Mouse (Mus musculus) forebrain, postnatal 0 days (tissue): ENCODE measurements around the gene Gsto2. TPM values are rescaled to one million over a fixed set of nuclear protein-coding genes. Genes with fewer than 3 reads are reported as not detected.

Experiments used
- ATAC-seq: fragments of 200-750 bp; cut with Nextera tagmentation; 2 replicates; pipeline ENCODE4 v1.8.0; 2017; ENCODE audit warnings: mild to moderate bottlenecking, moderate library complexity
- DNase-seq: peaks from one replicate; pipeline ENCODE4 v3.0.0-alpha.2; 2015
- H3K27ac ChIP-seq: fragments of 300-500 bp; sonication (generic); 2 replicates; pipeline ENCODE4 v1.5.1; 2014; ENCODE audit warnings: low read depth, mild to moderate bottlenecking, antibody characterized with exemption, low read length, moderate library complexity, mixed read lengths
- H3K27me3 ChIP-seq: fragments of 300-500 bp; sonication (generic); 2 replicates; pipeline ENCODE4 v1.6.1; 2014; ENCODE audit warnings: mild to moderate bottlenecking, low read length, mixed read lengths; ENCODE audit not compliant: insufficient read depth
- H3K36me3 ChIP-seq: fragments of 300-500 bp; sonication (generic); 2 replicates; pipeline ENCODE4 v1.6.1; 2014; ENCODE audit warnings: mild to moderate bottlenecking, moderate library complexity; ENCODE audit not compliant: insufficient read depth
- H3K4me1 ChIP-seq: fragments of 300-500 bp; sonication (generic); 2 replicates; pipeline ENCODE4 v1.6.1; 2014; ENCODE audit warnings: antibody characterized with exemption; ENCODE audit not compliant: insufficient read depth
- H3K4me2 ChIP-seq: fragments of 300-500 bp; sonication (generic); 2 replicates; pipeline ENCODE4 v1.6.1; 2014; ENCODE audit warnings: low read depth, mild to moderate bottlenecking, moderate library complexity
- H3K4me3 ChIP-seq: fragments of 300-500 bp; sonication (generic); 2 replicates; pipeline ENCODE4 v1.5.1; 2014; ENCODE audit warnings: low read depth, low read length, mixed read lengths
- H3K9ac ChIP-seq: fragments of 300-500 bp; sonication (generic); 2 replicates; pipeline ENCODE4 v1.6.1; 2014; ENCODE audit warnings: mild to moderate bottlenecking
- H3K9me3 ChIP-seq: fragments of 300-500 bp; sonication (generic); 2 replicates; pipeline ENCODE4 v1.6.1; 2016; ENCODE audit warnings: low read length
- CTCF ChIP-seq: sonication (generic); IDR thresholded peaks from 2 replicates; pipeline ENCODE4 v1.5.1; 2016; ENCODE audit warnings: antibody characterized with exemption, control low read depth, low read depth
- WGBS: fragments of 180-500 bp; shearing (Covaris S2); extraction: QIAGEN DNeasy Blood & Tissue Kit; methylation state at CpG from one replicate; pipeline ENCODE4 v1.1.7; 2014; 5-methylcytosine and 5-hydroxymethylcytosine counted together
- polyA plus RNA-seq: library from polyadenylated mRNA; unstranded; fragments of >200 nt; fragmentation: Nextera tagmentation; extraction: Ambion mirVana; gene quantifications from 2 replicates; pipeline ENCODE4 v1.2.1, GENCODE M21; 2015
- total RNA-seq: library from RNA; depleted of rRNA; stranded (reverse); fragments of >200 nt; gene quantifications from 2 replicates; pipeline ENCODE4 v1.2.3, GENCODE M21; 2014

Gsto2 gene
- total and polyA plus RNA-seq, 2 experiments from 2014 or later: 0.88 to 0.95 TPM

DNA sequence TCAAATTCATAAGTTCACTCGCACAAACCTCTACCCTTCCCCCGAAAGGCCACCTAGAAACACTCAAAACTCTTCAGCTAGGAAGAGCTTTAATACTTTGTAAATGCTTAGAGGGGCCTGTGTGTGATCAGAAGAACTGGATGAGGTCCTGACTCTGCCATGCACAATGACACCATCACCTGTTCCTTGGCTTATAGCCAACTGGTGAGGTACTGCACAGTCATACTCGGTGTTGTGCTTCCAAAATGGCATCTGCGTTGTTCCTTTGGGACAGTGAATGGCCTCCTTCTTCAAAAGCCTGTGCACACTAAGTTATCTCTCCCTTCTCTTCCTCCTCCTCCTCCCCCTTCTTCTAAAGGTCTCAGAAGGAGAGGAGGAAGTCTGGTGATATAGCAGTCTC lies 45.4 kb downstream of the Gsto2 start:
- peaks cover 8% of the 10 kb centered on the region; the same call in 1 of the 2 replicates for H3K4me1 ChIP-seq
- no peak overlapping the region for H3K4me2 ChIP-seq
- TF ChIP-seq CTCF: no peak
- no peaks in the 10 kb centered on the region for H3K27me3 ChIP-seq
- no peak overlapping the region for H3K4me3 ChIP-seq
- H3K27ac ChIP-seq: no peak overlapping the region
- 86% methylated on average over 4 of the region's 4 CpGs for WGBS
- DNase-seq (no peak), ATAC-seq (no peak)
- no peaks in the 10 kb centered on the region for H3K36me3 ChIP-seq
- no peaks in the 10 kb centered on the region for H3K9me3 ChIP-seq
- H3K9ac ChIP-seq: no peak overlapping the region

DNA sequence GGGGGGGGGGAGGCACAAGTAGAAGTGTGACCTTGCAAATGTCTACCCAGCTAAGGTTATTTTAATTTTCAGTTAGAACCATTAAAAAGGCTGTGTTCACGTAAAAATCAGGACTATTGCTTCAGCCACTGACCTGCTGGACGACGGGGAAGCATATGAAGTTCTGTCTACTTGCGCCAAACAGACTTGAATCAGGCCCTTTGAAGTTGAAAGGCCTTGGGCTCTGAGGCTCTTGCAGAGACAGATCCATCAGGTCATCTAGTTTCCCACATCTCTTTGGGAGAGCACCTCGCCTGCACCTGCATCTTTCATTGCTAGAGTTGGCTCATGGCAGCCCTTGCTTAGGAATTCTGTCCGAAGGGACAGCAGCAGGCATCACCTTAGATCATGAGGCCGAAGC lies 48.0 kb downstream of the Gsto2 start:
- Histone ChIP-seq H3K27me3 (no peaks in the 10 kb centered on the region), H3K4me2 (no peak overlapping the region), H3K27ac (no peak overlapping the region), H3K9me3 (no peaks in the 10 kb centered on the region), H3K4me1 (peaks cover 20% of the 10 kb centered on the region), H3K9ac (no peak overlapping the region), H3K4me3 (no peak overlapping the region), H3K36me3 (no peaks in the 10 kb centered on the region)
- no peak for TF ChIP-seq CTCF
- no peak for DNase-seq
- no peak for ATAC-seq
- 92% methylated on average over 7 of the region's 7 CpGs for WGBS

DNA sequence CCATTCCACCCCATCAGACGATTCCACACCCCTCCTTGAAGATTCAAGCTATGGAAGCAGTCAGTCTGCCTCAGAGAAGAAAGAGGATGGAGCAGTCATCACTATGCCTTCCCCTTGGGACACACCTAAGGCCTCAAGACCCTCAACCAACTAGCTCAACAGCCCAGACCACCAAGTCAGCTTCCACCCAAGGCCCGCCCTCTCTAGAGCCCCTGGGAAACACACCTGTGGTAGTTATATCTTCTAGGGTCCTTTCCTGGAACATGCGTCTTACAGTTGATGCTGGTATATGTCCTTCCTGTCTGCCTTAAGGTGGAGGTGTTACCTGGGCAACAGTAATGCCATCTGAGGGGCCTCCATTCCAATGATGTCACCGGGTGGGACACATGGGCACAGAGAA lies 48.9 kb downstream of the Gsto2 start:
- Histone ChIP-seq H3K9me3 (no peaks in the 10 kb centered on the region), H3K27me3 (no peaks in the 10 kb centered on the region), H3K27ac (no peak overlapping the region), H3K9ac (no peak overlapping the region), H3K36me3 (no peaks in the 10 kb centered on the region), H3K4me3 (no peak overlapping the region), H3K4me1 (peaks cover 16% of the 10 kb centered on the region; the same call in 1 of the 2 replicates), H3K4me2 (no peak overlapping the region)
- DNase-seq (no peak), ATAC-seq (no peak)
- no peak for TF ChIP-seq CTCF
- 94% methylated on average over 4 of the region's 4 CpGs for WGBS

DNA sequence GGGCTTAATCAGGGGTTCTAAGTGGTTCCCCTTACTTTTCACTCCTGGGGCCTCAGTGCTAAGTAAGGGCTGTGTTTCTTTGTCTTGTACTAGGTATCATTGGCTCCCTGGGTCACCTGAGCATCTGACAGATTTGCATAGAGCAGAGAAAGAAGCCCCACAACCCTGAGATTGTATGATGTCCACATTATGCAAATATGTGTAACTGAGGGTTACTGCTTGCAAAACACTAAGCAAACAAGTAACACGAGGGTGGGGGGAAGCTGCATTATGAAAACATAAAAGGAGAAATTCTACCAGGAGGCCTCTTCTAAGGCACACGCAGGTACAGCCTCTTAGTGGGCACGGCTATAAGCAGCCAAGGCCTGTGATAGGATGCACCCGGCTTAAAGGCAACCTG lies 49.9 kb downstream of the Gsto2 start:
- no peak for DNase-seq
- Histone ChIP-seq H3K27me3 (no peaks in the 10 kb centered on the region), H3K27ac (no peak overlapping the region), H3K4me3 (no peak overlapping the region), H3K9ac (no peak overlapping the region), H3K4me1 (peaks cover 15% of the 10 kb centered on the region; the same call in 1 of the 2 replicates), H3K9me3 (no peaks in the 10 kb centered on the region), H3K36me3 (no peaks in the 10 kb centered on the region), H3K4me2 (no peak overlapping the region)
- no peak for TF ChIP-seq CTCF
- WGBS: 72% methylated on average over 4 of the region's 4 CpGs
- ATAC-seq: no peak

DNA sequence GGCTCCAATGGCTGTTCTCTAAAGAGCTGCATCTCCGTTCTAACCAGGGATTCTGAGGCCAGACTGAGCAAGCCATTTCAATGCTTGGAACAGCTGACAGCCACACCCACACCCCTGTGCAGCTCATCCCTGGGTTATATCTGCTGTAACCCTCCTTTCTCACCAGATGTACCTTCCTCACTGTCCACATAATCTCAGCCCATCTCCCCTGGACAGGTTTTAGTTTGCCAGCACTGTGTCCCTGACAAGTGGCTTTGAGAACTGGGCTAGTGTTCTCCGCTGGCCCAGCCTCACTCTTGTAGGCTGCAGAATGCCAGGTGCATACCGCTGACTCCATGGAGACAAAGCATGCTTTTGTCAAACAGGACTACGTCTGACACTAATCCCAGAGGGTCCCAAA lies 52.1 kb downstream of the Gsto2 start:
- Histone ChIP-seq H3K9ac (no peak overlapping the region), H3K27ac (no peak overlapping the region), H3K4me3 (no peak overlapping the region), H3K4me1 (peaks cover 13% of the 10 kb centered on the region; the same call in 1 of the 2 replicates), H3K36me3 (no peaks in the 10 kb centered on the region), H3K9me3 (no peaks in the 10 kb centered on the region), H3K27me3 (no peaks in the 10 kb centered on the region), H3K4me2 (peak overlapping the region; percentile 96; the same call in 1 of the 2 replicates)
- DNase-seq (no peak), ATAC-seq (no peak)
- TF ChIP-seq CTCF: no peak
- 18% methylated on average over 4 of the region's 4 CpGs for WGBS

DNA sequence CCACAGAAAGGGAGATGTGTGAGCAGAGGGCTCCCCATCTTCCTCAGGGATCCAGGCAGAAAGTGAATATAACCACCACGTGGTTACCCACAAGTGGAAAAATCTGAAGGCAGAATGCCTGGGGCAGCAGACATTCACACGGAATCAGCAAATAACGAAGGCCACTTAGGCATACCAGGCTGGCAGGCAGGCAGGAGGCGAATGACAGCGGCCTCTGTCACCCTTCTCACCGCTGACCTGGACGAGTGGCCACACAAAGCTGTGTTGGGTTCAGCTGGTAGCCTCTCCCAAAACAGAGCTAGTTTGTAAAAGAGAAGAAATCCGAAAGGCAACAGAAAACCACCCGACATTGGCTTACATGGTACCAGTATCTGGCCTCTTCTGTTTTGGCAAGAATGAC lies 52.7 kb downstream of the Gsto2 start:
- 11% methylated on average over 9 of the region's 9 CpGs for WGBS
- Histone ChIP-seq H3K9ac (peak overlapping the region; percentile 62; the same call in 1 of the 2 replicates), H3K9me3 (no peaks in the 10 kb centered on the region), H3K4me3 (peak overlapping the region; percentile 82), H3K4me1 (peaks cover 13% of the 10 kb centered on the region; the same call in 1 of the 2 replicates), H3K36me3 (no peaks in the 10 kb centered on the region), H3K27ac (no peak overlapping the region), H3K27me3 (no peaks in the 10 kb centered on the region), H3K4me2 (peak overlapping the region; percentile 96)
- DNase-seq: no peak
- ATAC-seq: no peak
- TF ChIP-seq CTCF: no peak

DNA sequence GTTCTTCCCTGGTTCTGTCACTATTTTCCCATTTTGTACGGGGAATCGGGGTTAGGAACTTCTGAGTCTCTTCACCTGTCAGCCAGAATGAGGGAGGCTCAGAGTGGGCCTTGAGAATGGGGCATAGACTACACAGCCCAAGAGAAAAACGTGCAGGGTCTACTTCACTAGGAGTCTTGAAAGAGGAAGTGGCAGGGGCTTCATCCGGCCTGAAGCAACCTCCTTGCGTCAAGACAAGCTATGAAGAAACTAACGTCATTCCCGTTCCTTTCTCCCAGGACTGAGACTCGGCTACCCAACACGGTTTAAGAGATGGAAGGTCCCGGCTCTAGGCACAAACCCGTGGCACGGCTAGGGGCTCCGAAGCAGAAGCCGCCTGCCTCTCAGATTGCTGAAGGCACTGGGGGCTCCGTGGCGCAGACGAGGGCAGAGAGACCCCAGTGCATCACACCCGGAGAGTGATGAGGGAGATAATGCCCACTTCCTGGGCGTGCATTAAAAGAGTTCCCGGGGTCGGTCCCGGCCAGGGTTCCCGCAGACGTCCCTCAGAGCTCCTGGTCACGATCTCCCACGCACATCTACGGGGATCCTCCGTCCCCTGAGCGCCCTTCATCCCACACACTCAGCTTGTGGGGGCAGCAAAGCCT lies 53.2 kb downstream of the Gsto2 start:
- H3K27me3 ChIP-seq: no peaks in the 10 kb centered on the region

More for the DNA sequence above, 53.2 kb downstream of the Gsto2 start:
- ATAC-seq: peak; percentile 44
- no peaks in the 10 kb centered on the region for H3K9me3 ChIP-seq
- TF ChIP-seq CTCF: no peak
- peak overlapping the region; percentile 62 for H3K9ac ChIP-seq
- peak overlapping the region; percentile 69; the same call in 1 of the 2 replicates for H3K27ac ChIP-seq
- peaks cover 13% of the 10 kb centered on the region; the same call in 1 of the 2 replicates for H3K4me1 ChIP-seq
- 1% methylated on average over 29 of the region's 29 CpGs for WGBS
- H3K4me3 ChIP-seq: peak overlapping the region; percentile 82
- H3K4me2 ChIP-seq: peak overlapping the region; percentile 96
- DNase-seq: no peak
- no peaks in the 10 kb centered on the region for H3K36me3 ChIP-seq
